In genomic region chr3:15223266-15223665, GRCm38 (mm10) we compare ENCODE assay signal across 18 mouse cellular contexts.
"Had no signal": no experiment of that assay in that cellular context is flagged by ENCODE, and none has a peak within 500 bp of the region (broad histone marks: within the 10 kb centered on the region; RNA-seq: fewer than 3 reads in every experiment).

No protein-coding gene starts in this region.

- ATAC-seq: midbrain, embryonic 16.5 days had no signal

- H3K27ac ChIP-seq: midbrain, embryonic 10.5 days; midbrain, embryonic 12.5 days; neural tube, embryonic 13.5 days; neural tube, embryonic 15.5 days; stomach, embryonic 15.5 days; stomach, postnatal 0 days had no signal

- H3K9me3 ChIP-seq: midbrain, embryonic 10.5 days; midbrain, embryonic 12.5 days; neural tube, embryonic 13.5 days; neural tube, embryonic 15.5 days; stomach, embryonic 15.5 days had no signal

- H3K4me2 ChIP-seq: lung, embryonic 14.5 days; midbrain, embryonic 12.5 days; neural tube, embryonic 13.5 days; neural tube, embryonic 15.5 days; stomach, embryonic 15.5 days had no signal

- DNase-seq: lung, adult 18-20 months; lung, embryonic 14.5 days; lung, postnatal 10 days; lung, postnatal 4 days; midbrain, embryonic 14.5 days; retina, postnatal 1 day; right cerebral cortex, adult 18-20 months; thymus, adult 2 months; thymus, postnatal 25 days; thymus, postnatal 4 days had no signal

- H3K4me1 ChIP-seq: midbrain, embryonic 10.5 days; midbrain, embryonic 12.5 days; neural tube, embryonic 13.5 days; neural tube, embryonic 15.5 days; stomach, embryonic 15.5 days had no signal

- H3K36me3 ChIP-seq: midbrain, embryonic 10.5 days; midbrain, embryonic 12.5 days; neural tube, embryonic 13.5 days; neural tube, embryonic 15.5 days; stomach, embryonic 15.5 days had no signal

- H3K4me3 ChIP-seq: midbrain, embryonic 10.5 days; midbrain, embryonic 12.5 days; myocyte; neural tube, embryonic 13.5 days; neural tube, embryonic 15.5 days; stomach, embryonic 15.5 days had no signal

- H3K9ac ChIP-seq: lung, embryonic 14.5 days; midbrain, embryonic 12.5 days; neural tube, embryonic 13.5 days; neural tube, embryonic 15.5 days; stomach, embryonic 15.5 days had no signal

- H3K27me3 ChIP-seq: midbrain, embryonic 12.5 days; neural tube, embryonic 13.5 days; neural tube, embryonic 15.5 days; stomach, embryonic 15.5 days had no signal
